Comparison of ENCODE assay signal across 21 mouse cellular contexts in genomic region chr10:10550134-10550533, GRCm38 (mm10).
"Had no signal": no experiment of that assay in that cellular context is flagged by ENCODE, and none has a peak within 500 bp of the region (broad histone marks: within the 10 kb centered on the region; RNA-seq: fewer than 3 reads in every experiment).

No protein-coding gene starts in this region.

- H3K4me1 ChIP-seq: midbrain, embryonic 12.5 days; neural tube, embryonic 13.5 days; neural tube, embryonic 15.5 days had no signal

- H3K27ac ChIP-seq: lung, embryonic 15.5 days; macrophage; midbrain, embryonic 12.5 days; neural tube, embryonic 13.5 days; neural tube, embryonic 15.5 days had no signal

- H3K9me3 ChIP-seq: lung, embryonic 15.5 days; megakaryocyte, embryonic 14.5 days; midbrain, embryonic 12.5 days; neural tube, embryonic 13.5 days; neural tube, embryonic 15.5 days had no signal

- ATAC-seq: lung, postnatal 0 days; midbrain, embryonic 16.5 days had no signal

- H3K9ac ChIP-seq: lung, embryonic 15.5 days; midbrain, embryonic 12.5 days; neural tube, embryonic 13.5 days; neural tube, embryonic 15.5 days had no signal

- DNase-seq: lung, adult 2 months; lung, postnatal 14 days; lung, postnatal 36 days; midbrain, embryonic 14.5 days; retina, postnatal 1 day; right cerebral cortex, adult 18-20 months; right cerebral cortex, postnatal 25 days; right cerebral cortex, postnatal 4 days; spleen, adult 18-20 months; thymus, adult 18-20 months; thymus, postnatal 14 days; thymus, postnatal 4 days had no signal

- H3K27me3 ChIP-seq: lung, embryonic 15.5 days; megakaryocyte, embryonic 14.5 days; midbrain, embryonic 12.5 days; neural tube, embryonic 13.5 days; neural tube, embryonic 15.5 days had no signal

- H3K36me3 ChIP-seq: lung, embryonic 15.5 days; midbrain, embryonic 12.5 days; neural tube, embryonic 13.5 days; neural tube, embryonic 15.5 days had no signal

- H3K4me2 ChIP-seq: lung, embryonic 15.5 days; midbrain, embryonic 12.5 days; neural tube, embryonic 13.5 days; neural tube, embryonic 15.5 days had no signal

- H3K4me3 ChIP-seq: lung, embryonic 15.5 days; megakaryocyte, embryonic 14.5 days; midbrain, embryonic 12.5 days; myocyte; neural tube, embryonic 13.5 days; neural tube, embryonic 15.5 days had no signal
